ENCODE assay signal across 27 mouse cellular contexts in the genomic region with DNA sequence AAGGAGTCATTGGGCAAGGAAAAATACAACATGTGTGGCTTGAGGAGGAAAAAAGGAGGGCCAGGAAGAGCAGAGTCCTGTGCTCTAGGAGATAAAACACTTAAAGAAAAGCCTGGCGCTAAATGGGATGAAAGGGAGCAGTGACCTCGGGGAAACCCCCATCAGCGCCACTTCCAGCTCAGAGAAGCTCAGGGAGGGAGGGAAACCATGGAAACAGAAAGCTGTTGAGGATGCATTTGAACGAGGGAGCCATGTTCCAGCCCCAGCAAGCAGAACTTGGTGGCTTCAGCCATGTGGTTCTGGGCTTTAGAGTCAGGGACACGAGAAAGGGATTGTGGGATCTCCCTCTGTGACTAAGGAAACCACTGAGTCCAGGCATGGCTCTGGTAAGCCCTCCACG.
"Had no signal": no experiment of that assay in that cellular context is flagged by ENCODE, and none has a peak within 500 bp of the region (broad histone marks: within the 10 kb centered on the region; RNA-seq: fewer than 3 reads in every experiment).

No protein-coding gene starts in this region.

- H3K4me3 ChIP-seq: embryonic facial prominence, embryonic 10.5 days; embryonic facial prominence, embryonic 12.5 days; embryonic facial prominence, embryonic 13.5 days; embryonic facial prominence, embryonic 15.5 days; erythroblast, embryonic 14.5 days; forebrain, embryonic 10.5 days; forebrain, embryonic 12.5 days; forebrain, embryonic 13.5 days; forebrain, embryonic 15.5 days; gastrocnemius, adult 2 months; heart, adult 2 months had no signal

- H3K27ac ChIP-seq: embryonic facial prominence, embryonic 10.5 days; embryonic facial prominence, embryonic 12.5 days; embryonic facial prominence, embryonic 13.5 days; embryonic facial prominence, embryonic 15.5 days; forebrain, embryonic 10.5 days; forebrain, embryonic 12.5 days; forebrain, embryonic 13.5 days; forebrain, embryonic 15.5 days; gastrocnemius, adult 2 months; heart, adult 2 months had no signal

- DNase-seq: cerebellum, adult 8-10 months; cerebellum, adult 9-10 months; cerebellum, adult 9-11 months; cerebellum, postnatal 10 days; cerebellum, postnatal 14 days; cerebellum, postnatal 25 days; cerebellum, postnatal 36 days; embryo, embryonic 11 days; forebrain, postnatal 0 days; gastrocnemius, adult 2 months; gastrocnemius, postnatal 10 days; gastrocnemius, postnatal 14 days; gastrocnemius, postnatal 25 days; gastrocnemius, postnatal 36 days; heart, adult 18-20 months; heart, adult 2 months had no signal

- H3K27me3 ChIP-seq: embryonic facial prominence, embryonic 12.5 days; embryonic facial prominence, embryonic 13.5 days; embryonic facial prominence, embryonic 15.5 days; forebrain, embryonic 12.5 days; forebrain, embryonic 13.5 days; forebrain, embryonic 15.5 days had no signal

- H3K4me2 ChIP-seq: embryonic facial prominence, embryonic 12.5 days; embryonic facial prominence, embryonic 13.5 days; embryonic facial prominence, embryonic 15.5 days; forebrain, embryonic 12.5 days; forebrain, embryonic 13.5 days; forebrain, embryonic 15.5 days had no signal

- H3K4me1 ChIP-seq: embryonic facial prominence, embryonic 10.5 days; embryonic facial prominence, embryonic 12.5 days; embryonic facial prominence, embryonic 15.5 days; forebrain, embryonic 10.5 days; forebrain, embryonic 12.5 days; forebrain, embryonic 15.5 days had no signal

- H3K9ac ChIP-seq: embryonic facial prominence, embryonic 12.5 days; embryonic facial prominence, embryonic 13.5 days; embryonic facial prominence, embryonic 15.5 days; forebrain, embryonic 12.5 days; forebrain, embryonic 13.5 days; forebrain, embryonic 15.5 days; forebrain, postnatal 0 days had no signal

- H3K36me3 ChIP-seq: embryonic facial prominence, embryonic 12.5 days had no signal

- H3K9me3 ChIP-seq: embryonic facial prominence, embryonic 15.5 days; forebrain, embryonic 15.5 days had no signal

- ATAC-seq: forebrain, embryonic 13.5 days; forebrain, embryonic 14.5 days; forebrain, embryonic 15.5 days; forebrain, embryonic 16.5 days; forebrain, postnatal 0 days had no signal
